Mouse (Mus musculus): ENCODE measurements at regions not wholly inside any gene's neighbourhood (a gene's known extent, or its start where the extent isn't known, plus 50 kb on each side); places are given as distances from the start of the nearest gene placed in this dataset.
A peak's percentile ranks its signal among the peaks of the same experiment; 100 is the strongest.
"Not testable (repeated sequence)": the region's sequence is repeated elsewhere in the genome, so short reads cannot be mapped to it uniquely, and the experiment has no call there.

GRCm38 (mm10) chr15:93131056-93131455, 143.9 kb downstream of the Gxylt1 start:
- no peak for ATAC-seq (ENCODE audit: low FRiP score, low read depth)
- H3K9me3 ChIP-seq (ENCODE audit: control insufficient read depth, low read length) = no peaks in the 10 kb centered on the region
- H3K9ac ChIP-seq (ENCODE audit: low read depth, low read length, severe bottlenecking) = no peak overlapping the region
- H3K36me3 ChIP-seq (ENCODE audit: control insufficient read depth, insufficient read depth, low read length) = no peaks in the 10 kb centered on the region
- H3K27ac ChIP-seq (replicated peaks; ENCODE audit: low read depth, low read length) = no peak overlapping the region
- DNase-seq (ENCODE audit: low spot score) = no peak
- H3K4me3 ChIP-seq (replicated peaks; ENCODE audit: low read length) = no peak overlapping the region
- H3K4me2 ChIP-seq (replicated peaks; ENCODE audit: low read depth, low read length, severe bottlenecking) = no peak overlapping the region
- no peak for TF ChIP-seq POLR2A (IDR thresholded peaks at IDR 0.05; ENCODE audit: borderline replicate concordance, extremely low read depth, insufficient read depth, insufficient read length)
- no peaks in the 10 kb centered on the region for H3K27me3 ChIP-seq (ENCODE audit: control insufficient read depth, insufficient read depth, low read length)
- no peaks in the 10 kb centered on the region for H3K4me1 ChIP-seq (ENCODE audit: control insufficient read depth, insufficient read depth, low read length)

GRCm38 (mm10) chr15:93125261-93125660, 149.7 kb downstream of the Gxylt1 start:
- ATAC-seq (ENCODE audit: low FRiP score, low read depth) = no peak
- no peaks in the 10 kb centered on the region for H3K27me3 ChIP-seq (ENCODE audit: control insufficient read depth, insufficient read depth, low read length)
- no peaks in the 10 kb centered on the region for H3K9me3 ChIP-seq (ENCODE audit: control insufficient read depth, low read length)
- H3K27ac ChIP-seq (replicated peaks; ENCODE audit: low read depth, low read length) = no peak overlapping the region
- H3K9ac ChIP-seq (ENCODE audit: low read depth, low read length, severe bottlenecking) = no peak overlapping the region
- H3K4me2 ChIP-seq (replicated peaks; ENCODE audit: low read depth, low read length, severe bottlenecking) = no peak overlapping the region
- no peak for TF ChIP-seq POLR2A (IDR thresholded peaks at IDR 0.05; ENCODE audit: borderline replicate concordance, extremely low read depth, insufficient read depth, insufficient read length)
- no peaks in the 10 kb centered on the region for H3K4me1 ChIP-seq (ENCODE audit: control insufficient read depth, insufficient read depth, low read length)
- H3K36me3 ChIP-seq (ENCODE audit: control insufficient read depth, insufficient read depth, low read length) = no peaks in the 10 kb centered on the region
- no peak overlapping the region for H3K4me3 ChIP-seq (replicated peaks; ENCODE audit: low read length)
- 69% methylated on average over 5 of the region's 5 CpGs for WGBS
- no peak for DNase-seq (ENCODE audit: low spot score)

- Histone ChIP-seq H3K4me1 (ENCODE audit: control insufficient read depth, insufficient read depth, low read length) (no peaks in the 10 kb centered on the region), H3K27me3 (ENCODE audit: control insufficient read depth, insufficient read depth, low read length) (no peaks in the 10 kb centered on the region), H3K4me3 (replicated peaks; ENCODE audit: low read length) (no peak overlapping the region), H3K4me2 (replicated peaks; ENCODE audit: low read depth, low read length, severe bottlenecking) (no peak overlapping the region), H3K9ac (ENCODE audit: low read depth, low read length, severe bottlenecking) (no peak overlapping the region), H3K27ac (replicated peaks; ENCODE audit: low read depth, low read length) (no peak overlapping the region), H3K9me3 (ENCODE audit: control insufficient read depth, low read length) (no peaks in the 10 kb centered on the region), H3K36me3 (ENCODE audit: control insufficient read depth, insufficient read depth, low read length) (no peaks in the 10 kb centered on the region)
- ATAC-seq (ENCODE audit: low FRiP score, low read depth) (no peak), DNase-seq (ENCODE audit: low spot score) (no peak)
- WGBS = 82% methylated on average over 4 of the region's 4 CpGs
- no peak for TF ChIP-seq POLR2A (IDR thresholded peaks at IDR 0.05; ENCODE audit: borderline replicate concordance, extremely low read depth, insufficient read depth, insufficient read length)
These were observed 153.8 kb downstream of the Gxylt1 start for GRCm38 (mm10) chr15:93121156-93121555.

- not testable (repeated sequence) for H3K4me2 ChIP-seq (replicated peaks; ENCODE audit: low read depth, low read length, severe bottlenecking); H3K27ac ChIP-seq (replicated peaks; ENCODE audit: low read depth, low read length); H3K27me3 ChIP-seq (ENCODE audit: control insufficient read depth, insufficient read depth, low read length); H3K9ac ChIP-seq (ENCODE audit: low read depth, low read length, severe bottlenecking); H3K36me3 ChIP-seq (ENCODE audit: control insufficient read depth, insufficient read depth, low read length); H3K9me3 ChIP-seq (ENCODE audit: control insufficient read depth, low read length); H3K4me3 ChIP-seq (replicated peaks; ENCODE audit: low read length); DNase-seq (ENCODE audit: low spot score); H3K4me1 ChIP-seq (ENCODE audit: control insufficient read depth, insufficient read depth, low read length)
- 0 out of 2 replicates have a peak, but pooled peaks have one; percentile 37 for ATAC-seq (ENCODE audit: low FRiP score, low read depth)
- WGBS = 75% methylated on average over 2 of the region's 2 CpGs
These were observed 157.2 kb downstream of the Gxylt1 start for GRCm38 (mm10) chr15:93117806-93118205.

- no peak for TF ChIP-seq POLR2A (IDR thresholded peaks at IDR 0.05; ENCODE audit: borderline replicate concordance, extremely low read depth, insufficient read depth, insufficient read length)
- WGBS = 4% methylated on average over 14 of the region's 16 CpGs
- Histone ChIP-seq H3K9ac (ENCODE audit: low read depth, low read length, severe bottlenecking) (peak overlapping the region; percentile 44), H3K9me3 (ENCODE audit: control insufficient read depth, low read length) (no peaks in the 10 kb centered on the region), H3K27ac (replicated peaks; ENCODE audit: low read depth, low read length) (no peak overlapping the region), H3K36me3 (ENCODE audit: control insufficient read depth, insufficient read depth, low read length) (no peaks in the 10 kb centered on the region), H3K4me1 (ENCODE audit: control insufficient read depth, insufficient read depth, low read length) (no peaks in the 10 kb centered on the region), H3K4me2 (replicated peaks; ENCODE audit: low read depth, low read length, severe bottlenecking) (peak overlapping the region; percentile 50), H3K4me3 (replicated peaks; ENCODE audit: low read length) (peak overlapping the region; percentile 27), H3K27me3 (ENCODE audit: control insufficient read depth, insufficient read depth, low read length) (no peaks in the 10 kb centered on the region)
- no peak for DNase-seq (ENCODE audit: low spot score)
- ATAC-seq (ENCODE audit: low FRiP score, low read depth) = peak; percentile 55
These were observed 159.3 kb downstream of the Gxylt1 start for GRCm38 (mm10) chr15:93115674-93116102.

GRCm38 (mm10) chr15:93104936-93105335, 170.0 kb downstream of the Gxylt1 start:
- Histone ChIP-seq H3K9me3 (ENCODE audit: control insufficient read depth, low read length) (no peaks in the 10 kb centered on the region), H3K27ac (replicated peaks; ENCODE audit: low read depth, low read length) (no peak overlapping the region), H3K4me1 (ENCODE audit: control insufficient read depth, insufficient read depth, low read length) (0 out of 2 replicates have a peak, but pooled peaks cover 4% of the 10 kb centered on the region), H3K4me3 (replicated peaks; ENCODE audit: low read length) (no peak overlapping the region), H3K36me3 (ENCODE audit: control insufficient read depth, insufficient read depth, low read length) (no peaks in the 10 kb centered on the region), H3K9ac (ENCODE audit: low read depth, low read length, severe bottlenecking) (no peak overlapping the region), H3K4me2 (replicated peaks; ENCODE audit: low read depth, low read length, severe bottlenecking) (no peak overlapping the region), H3K27me3 (ENCODE audit: control insufficient read depth, insufficient read depth, low read length) (no peaks in the 10 kb centered on the region)
- peak; percentile 41; the same call in 1 of the 2 replicates for ATAC-seq (ENCODE audit: low FRiP score, low read depth)
- peak; percentile 34 for DNase-seq (ENCODE audit: low spot score)
- no peak for TF ChIP-seq POLR2A (IDR thresholded peaks at IDR 0.05; ENCODE audit: borderline replicate concordance, extremely low read depth, insufficient read depth, insufficient read length)
- 35% methylated on average over 4 of the region's 4 CpGs for WGBS

All from limb, embryonic 14.5 days (tissue).